Mouse (Mus musculus) spleen, embryonic (tissue): ENCODE results near the gene Prdx6b.

Experiments used
- CTCF ChIA-PET: fragments of 350-600 bp; sonication (Branson Sonifier 250); formaldehyde crosslinking; loops from one replicate; lab custom pipeline; 2022; lab: Charles Lee

Gene Prdx6b

GRCm38 (mm10) chr2:80325779-80326178 is 33.5 kb downstream of the Prdx6b start:
- CTCF ChIA-PET: no interaction called here

- CTCF ChIA-PET: interaction anchor here (0.7 kb wide), 1 partner anchor 8 kb away, joined by 8 read pairs; no protein-coding TSS in a partner anchor
These were observed 35.0 kb downstream of the Prdx6b start for GRCm38 (mm10) chr2:80327272-80327671.

GRCm38 (mm10) chr2:80328961-80329653 is 36.8 kb downstream of the Prdx6b start:
- CTCF ChIA-PET: no interaction called here

- CTCF ChIA-PET: no interaction called here
These were observed 48.3 kb downstream of the Prdx6b start for GRCm38 (mm10) chr2:80340537-80340936.
